Mouse (Mus musculus) cortical plate, adult 2 months (tissue): ENCODE results near the gene Tmed8.

Experiments
- CTCF ChIP-seq: fragments of 200-500 bp; IDR thresholded peaks from 2 replicates; pipeline ENCODE4 v1.5.1; 2011; ENCODE audit warnings: mild to moderate bottlenecking, control low read depth, low read length; ENCODE audit not compliant: insufficient read depth; ENCODE audit errors: extremely low read depth
- POLR2A ChIP-seq: fragments of 200-500 bp; IDR thresholded peaks from 2 replicates; pipeline ENCODE4 v1.6.1; 2011; ENCODE audit warnings: mild to moderate bottlenecking, low read length, control low read depth; ENCODE audit not compliant: insufficient read depth; ENCODE audit errors: extremely low read depth

- TF ChIP-seq POLR2A = peak; percentile 32; the same call in 1 of the 2 replicates
- no peak for TF ChIP-seq CTCF
Measured at GRCm38 (mm10) chr12:87146966-87147365, 53.3 kb downstream of the Tmed8 start, which contains the start of gene Gstz1.
